Mouse (Mus musculus): ENCODE results near the gene As3mt. TPM values are rescaled to one million over a fixed set of nuclear protein-coding genes. Genes with fewer than 3 reads are reported as not detected.
"Not testable (repeated sequence)": the region's sequence is repeated elsewhere in the genome, so short reads cannot be mapped to it uniquely, and the experiment has no call there.

The As3mt gene
- polyA plus RNA-seq, 1 experiment from 2014 or later = 46.2 TPM

DNA sequence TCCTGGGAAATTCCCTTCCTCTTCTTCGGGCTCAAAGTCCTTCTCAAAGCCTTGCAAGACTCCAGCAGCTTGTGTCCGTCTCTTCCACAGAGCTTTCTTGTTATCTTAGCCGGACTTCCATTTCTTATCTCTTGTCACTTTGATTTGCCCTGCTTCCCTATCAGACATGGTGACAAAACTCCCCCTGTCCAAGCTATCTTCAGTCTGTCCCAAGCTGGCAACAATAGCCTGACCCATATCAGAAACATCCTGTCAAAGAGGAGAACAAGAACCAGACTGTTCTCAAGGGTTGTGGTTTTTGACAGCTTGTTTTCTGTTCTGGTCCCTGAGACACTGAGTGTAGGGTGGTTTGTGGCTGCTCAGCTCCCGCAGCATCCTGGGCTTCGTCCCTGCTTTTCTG, 28.0 kb downstream of the As3mt start:
- peak; percentile 76 for DNase-seq (ENCODE audit: low spot score)
- 7% methylated on average over 5 of the region's 5 CpGs for WGBS
- H3K4me3 ChIP-seq = 0 out of 2 replicates have a peak overlapping the region, but pooled peaks have one; percentile 15
- peaks cover 24% of the 10 kb centered on the region for H3K36me3 ChIP-seq
- no peaks in the 10 kb centered on the region for H3K27me3 ChIP-seq (ENCODE audit: insufficient read depth, poor library complexity, severe bottlenecking)
- peaks cover 32% of the 10 kb centered on the region for H3K4me1 ChIP-seq
- 0 out of 2 replicates have a peak overlapping the region, but pooled peaks have one; percentile 26 for H3K27ac ChIP-seq
- H3K9me3 ChIP-seq = no peaks in the 10 kb centered on the region

DNA sequence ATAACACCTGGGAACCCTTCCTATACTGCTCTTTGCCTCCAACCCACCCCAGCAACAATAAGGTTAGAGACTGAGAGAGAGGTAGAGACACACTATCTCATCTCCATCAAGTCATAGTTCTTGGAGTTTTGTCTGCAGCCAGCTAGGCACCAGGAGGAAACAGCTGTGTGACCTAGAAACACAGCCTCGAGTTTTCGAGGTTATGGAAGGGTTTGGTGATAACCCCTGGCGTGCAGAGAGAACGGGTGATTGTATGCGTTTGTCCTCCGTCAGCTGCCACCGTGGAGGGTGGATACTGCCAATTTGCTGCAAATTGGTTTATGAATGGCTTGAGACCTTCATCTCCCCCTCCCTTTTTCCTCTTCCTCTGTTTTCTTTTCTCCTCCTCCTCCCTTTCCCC, 29.8 kb downstream of the As3mt start:
- Histone ChIP-seq H3K4me1 (peaks cover 34% of the 10 kb centered on the region), H3K27ac (no peak overlapping the region), H3K9me3 (no peaks in the 10 kb centered on the region), H3K27me3 (ENCODE audit: insufficient read depth, poor library complexity, severe bottlenecking) (no peaks in the 10 kb centered on the region), H3K4me3 (no peak overlapping the region), H3K36me3 (peaks cover 21% of the 10 kb centered on the region)
- WGBS = 55% methylated on average over 7 of the region's 7 CpGs
- DNase-seq (ENCODE audit: low spot score) = no peak

DNA sequence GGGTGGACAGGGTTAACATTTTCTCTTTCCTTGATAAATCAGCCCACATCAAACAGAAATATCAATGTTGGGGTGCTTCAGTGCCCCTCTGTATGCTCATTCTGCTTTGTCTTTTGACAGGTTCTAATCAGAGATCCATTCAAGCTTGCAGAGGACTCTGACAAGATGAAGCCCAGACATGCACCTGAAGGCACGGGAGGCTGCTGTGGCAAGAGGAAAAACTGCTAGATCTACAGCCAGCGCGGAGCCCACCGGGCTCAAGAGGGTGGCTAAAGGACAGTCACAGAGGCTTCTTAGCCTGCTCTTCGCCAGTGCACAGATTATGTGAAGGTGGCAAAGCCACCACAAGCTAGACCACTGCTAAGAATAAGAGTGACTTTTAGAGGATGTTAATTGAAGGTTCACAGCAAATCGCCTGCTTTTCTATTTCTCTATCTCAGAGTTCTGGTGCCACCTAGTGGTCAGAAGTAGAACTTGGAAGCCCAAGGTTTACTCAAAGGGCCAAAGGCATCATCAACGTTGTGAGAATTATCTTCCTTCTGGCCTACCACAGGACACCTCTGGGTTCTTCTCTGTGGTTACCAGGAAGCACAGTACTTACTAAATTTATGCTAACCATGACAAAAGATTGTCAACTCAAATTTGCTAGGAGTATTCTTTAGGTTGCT, 33.2 kb downstream of the As3mt start:
- peaks cover 12% of the 10 kb centered on the region for H3K4me1 ChIP-seq
- H3K4me3 ChIP-seq = no peak overlapping the region
- no peak overlapping the region for H3K27ac ChIP-seq
- DNase-seq (ENCODE audit: low spot score) = peak; percentile 76
- 50% methylated on average over 7 of the region's 7 CpGs for WGBS
- no peaks in the 10 kb centered on the region for H3K9me3 ChIP-seq
- no peaks in the 10 kb centered on the region for H3K27me3 ChIP-seq (ENCODE audit: insufficient read depth, poor library complexity, severe bottlenecking)
- peaks cover 12% of the 10 kb centered on the region for H3K36me3 ChIP-seq

DNA sequence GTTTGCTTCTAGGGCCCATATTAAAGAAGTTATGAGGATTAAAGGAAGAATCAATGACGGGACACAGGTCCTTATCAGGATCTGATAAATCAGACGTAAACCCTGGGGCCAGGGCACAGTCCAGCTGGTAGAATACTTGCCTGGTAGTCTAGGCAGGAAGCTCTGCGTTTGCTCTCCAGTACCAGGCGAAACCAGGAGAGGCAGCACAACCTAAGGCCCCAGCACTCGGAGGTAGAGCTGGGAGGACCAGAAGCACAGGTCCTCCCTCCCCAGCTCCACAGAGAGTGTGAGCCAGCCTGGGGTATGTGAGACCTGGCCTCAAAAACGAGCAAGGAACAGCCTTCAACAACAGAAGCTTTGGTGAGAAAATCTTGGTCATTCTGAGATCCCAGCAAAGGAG, 34.3 kb downstream of the As3mt start:
- Histone ChIP-seq H3K9me3 (no peaks in the 10 kb centered on the region), H3K4me3 (no peak overlapping the region), H3K27ac (no peak overlapping the region), H3K4me1 (0 out of 2 replicates have a peak, but pooled peaks cover 11% of the 10 kb centered on the region), H3K36me3 (peaks cover 12% of the 10 kb centered on the region), H3K27me3 (ENCODE audit: insufficient read depth, poor library complexity, severe bottlenecking) (no peaks in the 10 kb centered on the region)
- DNase-seq (ENCODE audit: low spot score) = no peak
- 30% methylated on average over 6 of the region's 6 CpGs for WGBS

DNA sequence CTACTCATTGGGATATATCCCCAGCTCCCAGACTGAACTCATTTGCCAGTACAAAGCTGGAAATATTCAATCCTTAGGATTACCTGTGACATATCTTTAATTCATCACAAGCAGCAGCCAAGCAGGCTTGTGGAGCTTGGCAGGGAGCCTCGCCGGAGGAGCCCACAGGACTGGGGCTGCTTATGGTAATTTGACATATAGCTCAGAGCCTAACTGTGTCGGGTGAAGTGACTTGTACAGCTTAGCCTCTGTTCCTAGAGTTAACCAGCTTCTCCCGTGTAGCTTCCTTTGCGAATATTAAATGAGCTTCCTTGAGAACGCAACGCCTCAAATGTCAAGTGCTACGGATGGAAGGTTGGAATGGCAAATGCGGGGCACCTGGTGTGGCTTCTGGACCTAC, 37.4 kb downstream of the As3mt start:
- 78% methylated on average over 9 of the region's 9 CpGs for WGBS
- no peak for DNase-seq (ENCODE audit: low spot score)
- H3K9me3 ChIP-seq = no peaks in the 10 kb centered on the region
- no peaks in the 10 kb centered on the region for H3K27me3 ChIP-seq (ENCODE audit: insufficient read depth, poor library complexity, severe bottlenecking)
- no peak overlapping the region for H3K4me3 ChIP-seq
- H3K4me1 ChIP-seq = 0 out of 2 replicates have a peak, but pooled peaks cover 3% of the 10 kb centered on the region
- H3K27ac ChIP-seq = no peak overlapping the region
- H3K36me3 ChIP-seq = no peaks in the 10 kb centered on the region

DNA sequence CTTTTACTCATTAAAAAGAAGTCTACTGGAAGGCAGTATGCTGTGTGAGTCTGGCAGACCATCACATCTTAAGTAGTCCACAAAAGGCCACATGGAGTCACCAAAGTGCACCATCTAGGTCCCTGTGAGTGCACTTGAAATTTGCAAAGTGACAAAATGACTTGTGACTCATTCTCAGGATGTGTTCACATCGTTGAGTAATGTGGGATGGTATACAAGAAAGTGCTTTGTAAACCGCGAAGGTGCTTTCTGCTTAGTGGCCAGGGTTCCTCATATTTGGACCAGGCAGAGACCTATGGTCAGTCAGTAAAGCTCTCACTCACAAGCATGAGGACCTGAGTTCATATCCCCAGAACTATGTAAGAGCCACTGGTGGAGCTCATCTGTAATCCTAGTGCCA, 40.5 kb downstream of the As3mt start:
- 85% methylated on average over 3 of the region's 3 CpGs for WGBS

DNA sequence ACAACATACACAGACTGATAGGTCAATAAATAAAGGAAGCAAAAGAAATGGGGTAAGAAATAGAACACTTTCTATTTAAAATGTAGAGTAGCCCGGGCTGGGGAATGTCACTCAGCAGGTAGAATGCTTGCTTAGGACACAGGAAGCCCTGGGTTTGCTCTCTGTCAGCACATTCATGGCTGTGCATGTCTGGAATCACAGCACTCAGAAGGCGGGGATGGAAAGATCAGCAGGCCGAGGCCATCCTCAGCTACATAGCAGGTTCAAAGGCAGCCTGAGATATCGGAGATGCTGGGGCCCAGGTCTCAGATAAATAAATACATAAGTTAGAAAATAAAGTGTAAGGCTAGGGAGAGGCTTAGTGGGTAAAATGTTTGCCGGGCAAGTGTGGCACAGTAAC, 45.0 kb downstream of the As3mt start:
- no peaks in the 10 kb centered on the region for H3K9me3 ChIP-seq

More for the DNA sequence above, 40.5 kb downstream of the As3mt start:
- no peak for DNase-seq (ENCODE audit: low spot score)
- H3K27ac ChIP-seq = no peak overlapping the region
- H3K27me3 ChIP-seq (ENCODE audit: insufficient read depth, poor library complexity, severe bottlenecking) = no peaks in the 10 kb centered on the region
- H3K36me3 ChIP-seq = no peaks in the 10 kb centered on the region
- H3K4me3 ChIP-seq = no peak overlapping the region
- no peaks in the 10 kb centered on the region for H3K4me1 ChIP-seq
- no peaks in the 10 kb centered on the region for H3K9me3 ChIP-seq

DNA sequence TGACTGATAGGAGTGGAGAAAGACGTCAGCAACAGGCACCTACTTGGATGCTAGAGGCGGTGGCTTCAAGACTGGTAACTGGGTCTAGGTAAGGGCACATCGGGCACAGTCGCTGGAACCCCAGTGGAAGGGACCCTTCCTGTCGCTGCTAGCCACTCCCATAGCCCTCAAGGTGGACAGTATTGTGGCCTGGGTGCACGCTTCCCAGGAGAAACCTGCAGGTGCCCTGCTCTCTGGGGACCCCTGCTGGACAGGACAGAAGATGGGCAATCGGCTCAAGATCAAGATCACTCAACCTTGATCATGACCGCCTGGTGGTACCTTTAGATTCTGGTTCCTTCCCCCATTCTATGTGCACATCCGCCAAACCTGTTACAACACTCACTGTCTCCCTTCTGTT, 47.8 kb downstream of the As3mt start:
- WGBS = 51% methylated on average over 9 of the region's 9 CpGs
- H3K4me1 ChIP-seq = peaks cover 6% of the 10 kb centered on the region; the same call in 1 of the 2 replicates
- H3K36me3 ChIP-seq = no peaks in the 10 kb centered on the region
- H3K9me3 ChIP-seq = no peaks in the 10 kb centered on the region
- 0 out of 2 replicates have a peak, but pooled peaks cover 3% of the 10 kb centered on the region for H3K27me3 ChIP-seq (ENCODE audit: insufficient read depth, poor library complexity, severe bottlenecking)
- peak; percentile 73 for DNase-seq (ENCODE audit: low spot score)
- H3K27ac ChIP-seq = no peak overlapping the region
- no peak overlapping the region for H3K4me3 ChIP-seq

More for the DNA sequence above, 45.0 kb downstream of the As3mt start:
- no peaks in the 10 kb centered on the region for H3K4me1 ChIP-seq
- no peak overlapping the region for H3K4me3 ChIP-seq
- H3K27me3 ChIP-seq (ENCODE audit: insufficient read depth, poor library complexity, severe bottlenecking) = 0 out of 2 replicates have a peak, but pooled peaks cover 3% of the 10 kb centered on the region
- WGBS = 57% methylated on average over 5 of the region's 5 CpGs
- no peak overlapping the region for H3K27ac ChIP-seq
- H3K36me3 ChIP-seq = no peaks in the 10 kb centered on the region
- DNase-seq (ENCODE audit: low spot score) = peak; percentile 69

DNA sequence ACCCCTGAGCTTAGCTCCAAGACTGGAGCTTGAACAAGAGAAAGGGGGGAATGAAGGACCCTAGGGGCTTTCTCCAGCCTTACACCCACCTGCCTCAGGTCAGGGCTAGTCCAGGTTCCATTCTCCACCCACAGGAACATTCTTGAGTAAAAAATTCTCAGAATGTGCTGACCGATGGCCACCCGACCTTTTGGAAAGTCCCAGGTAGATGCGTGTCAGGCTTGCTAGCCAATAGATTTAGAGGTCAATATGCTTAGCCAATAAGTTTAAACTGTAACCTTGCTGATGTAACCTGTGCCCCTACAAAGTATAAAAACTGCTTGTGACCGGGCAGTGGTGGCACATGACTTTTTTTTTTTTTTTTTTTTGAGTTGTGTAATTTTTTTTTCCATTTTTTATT, 49.0 kb downstream of the As3mt start:
- DNase-seq (ENCODE audit: low spot score) = peak; percentile 46
- Histone ChIP-seq H3K27ac (no peak overlapping the region), H3K4me3 (no peak overlapping the region), H3K4me1 (peaks cover 12% of the 10 kb centered on the region), H3K36me3 (no peaks in the 10 kb centered on the region), H3K27me3 (ENCODE audit: insufficient read depth, poor library complexity, severe bottlenecking) (0 out of 2 replicates have a peak, but pooled peaks cover 3% of the 10 kb centered on the region), H3K9me3 (no peaks in the 10 kb centered on the region)
- 85% methylated on average over 4 of the region's 4 CpGs for WGBS

DNA sequence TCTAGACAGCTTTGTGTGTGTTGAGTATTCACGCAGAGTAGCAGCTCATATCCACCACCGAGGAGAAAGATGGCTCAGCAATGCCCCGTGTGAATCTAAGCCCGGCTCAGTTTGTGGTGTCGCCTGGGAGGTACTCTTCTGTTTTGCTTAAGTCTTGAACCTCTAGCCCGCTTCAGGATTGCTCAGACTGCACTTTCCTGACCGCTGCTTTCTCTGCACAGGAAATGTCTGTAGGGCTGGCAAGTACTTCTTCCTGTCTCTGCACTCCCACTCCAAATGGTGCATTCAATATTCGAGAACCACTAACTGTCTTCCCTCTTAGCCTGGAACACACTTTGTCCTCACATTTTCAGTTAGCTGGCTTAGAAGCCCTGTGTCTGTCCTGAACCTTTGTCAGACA, 51.8 kb downstream of the As3mt start:
- no peaks in the 10 kb centered on the region for H3K9me3 ChIP-seq
- peak; percentile 45 for DNase-seq (ENCODE audit: low spot score)
- H3K4me1 ChIP-seq = peaks cover 27% of the 10 kb centered on the region
- no peaks in the 10 kb centered on the region for H3K36me3 ChIP-seq
- H3K27ac ChIP-seq = no peak overlapping the region
- no peak overlapping the region for H3K4me3 ChIP-seq
- WGBS = 48% methylated on average over 8 of the region's 8 CpGs
- H3K27me3 ChIP-seq (ENCODE audit: insufficient read depth, poor library complexity, severe bottlenecking) = peaks cover 14% of the 10 kb centered on the region

DNA sequence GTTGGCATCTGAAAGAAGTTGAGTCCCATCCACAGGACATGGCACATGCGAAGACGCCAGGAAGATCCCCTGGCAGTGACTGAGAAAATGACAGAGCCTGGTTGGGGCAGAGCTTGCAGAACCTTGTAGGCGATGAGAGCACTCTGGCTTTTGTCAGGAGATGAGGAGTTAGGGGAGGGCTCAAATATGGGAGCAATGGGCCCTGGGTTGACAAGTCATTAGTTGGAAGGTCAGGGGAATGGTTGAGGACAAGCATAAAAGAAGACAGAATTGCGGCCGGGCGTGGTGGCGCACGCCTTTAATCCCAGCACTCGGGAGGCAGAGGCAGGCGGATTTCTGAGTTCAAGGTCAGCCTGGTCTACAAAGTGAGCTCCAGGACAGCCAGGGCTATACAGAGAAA, 52.7 kb downstream of the As3mt start:
- Histone ChIP-seq H3K27me3 (ENCODE audit: insufficient read depth, poor library complexity, severe bottlenecking) (peaks cover 13% of the 10 kb centered on the region), H3K4me1 (peaks cover 27% of the 10 kb centered on the region)
- H3K27ac ChIP-seq, H3K4me3 ChIP-seq, H3K36me3 ChIP-seq, H3K9me3 ChIP-seq: not testable (repeated sequence)
- 81% methylated on average over 10 of the region's 10 CpGs for WGBS
- DNase-seq (ENCODE audit: low spot score) = peak; percentile 50

DNA sequence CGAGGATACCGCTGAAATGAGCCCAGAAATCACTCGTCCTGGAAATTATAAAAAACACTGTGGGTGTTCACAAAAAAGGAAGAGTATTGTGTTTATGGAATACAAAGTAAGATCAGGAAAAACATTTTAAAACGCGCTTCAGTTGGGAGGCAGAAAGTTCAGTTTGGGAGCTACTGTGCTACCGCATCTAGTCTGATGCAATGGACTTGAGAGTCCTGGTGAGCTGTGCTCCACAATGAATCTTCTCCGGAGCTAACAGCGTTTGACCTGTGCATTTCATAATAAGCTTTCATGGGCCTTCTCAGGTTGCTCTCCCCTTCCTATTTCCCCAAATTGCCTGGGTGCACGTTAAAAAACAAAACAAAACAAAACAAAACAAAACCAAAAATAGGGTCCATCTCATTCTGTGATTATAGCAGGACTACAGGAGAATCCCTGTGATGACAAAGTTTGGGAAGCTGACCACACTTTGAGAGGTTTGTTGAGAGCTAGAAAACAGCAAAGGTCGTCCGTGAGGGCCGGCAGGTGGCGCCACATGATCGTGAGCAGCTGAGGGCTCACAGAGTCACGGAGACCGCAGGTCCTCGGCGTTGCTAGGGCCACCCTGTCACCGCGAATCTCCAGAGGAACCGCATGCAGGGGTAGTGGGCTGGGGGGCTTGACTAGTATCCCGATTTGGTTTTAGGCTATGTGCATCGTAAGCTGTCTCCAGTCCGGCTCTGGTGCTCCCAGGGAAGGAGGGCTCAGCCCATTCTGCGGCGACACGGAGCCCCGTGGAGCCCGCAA, 53.3 kb downstream of the As3mt start:
- H3K4me1 ChIP-seq = peaks cover 27% of the 10 kb centered on the region
- WGBS = 17% methylated on average over 29 of the region's 29 CpGs
- no peaks in the 10 kb centered on the region for H3K36me3 ChIP-seq
- DNase-seq (ENCODE audit: low spot score) = peak; percentile 92
- H3K27me3 ChIP-seq (ENCODE audit: insufficient read depth, poor library complexity, severe bottlenecking) = peaks cover 14% of the 10 kb centered on the region
- H3K27ac ChIP-seq = peak overlapping the region; percentile 73
- peak overlapping the region; percentile 90 for H3K4me3 ChIP-seq
- no peaks in the 10 kb centered on the region for H3K9me3 ChIP-seq

DNA sequence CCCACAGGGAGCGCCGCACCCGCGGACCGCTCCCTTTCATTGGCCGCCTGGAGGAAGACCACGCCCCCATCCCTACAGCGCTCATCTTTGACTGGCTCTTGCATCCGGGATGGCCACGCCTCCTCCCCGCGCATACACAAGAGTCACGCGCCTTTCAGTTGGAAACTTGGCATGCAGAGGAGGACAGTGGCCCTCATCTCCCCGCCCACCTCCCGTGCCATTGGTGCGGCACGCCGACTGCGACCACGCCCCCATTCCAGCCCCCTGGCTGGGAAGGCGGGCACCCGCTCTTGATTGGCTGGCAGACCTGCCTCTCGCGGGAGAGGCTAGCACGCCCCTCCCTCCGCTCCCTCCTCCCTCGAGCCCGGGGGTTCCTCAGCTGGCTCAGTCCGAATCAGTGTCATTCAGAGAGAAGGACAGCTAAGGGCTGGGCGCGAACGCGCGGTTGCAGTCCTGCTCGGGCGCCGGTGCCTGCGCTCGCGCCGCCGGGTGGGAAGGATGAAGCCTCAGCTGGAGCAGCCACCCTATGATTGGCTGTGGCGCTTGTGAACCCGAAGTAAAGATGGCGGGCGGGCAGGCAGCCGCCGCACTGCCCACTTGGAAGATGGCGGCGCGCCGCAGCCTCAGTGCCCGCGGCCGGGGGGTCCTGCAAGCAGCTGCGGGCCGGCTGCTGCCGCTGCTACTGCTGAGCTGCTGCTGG, 54.1 kb downstream of the As3mt start, which contains the start of gene Cnnm2:
TSS of gene Cnnm2 (plus strand) at position 350 of the 700 bp plus-strand sequence.
- peak within 1 kb of the TSS; percentile 89 for H3K27ac ChIP-seq
- H3K4me3 ChIP-seq = peak within 1 kb of the TSS; percentile 90

More for the DNA sequence above, 54.1 kb downstream of the As3mt start, which contains the start of gene Cnnm2:
- Histone ChIP-seq H3K27me3 (ENCODE audit: insufficient read depth, poor library complexity, severe bottlenecking) (peaks cover 14% of the 10 kb centered on the region), H3K36me3 (no peaks in the 10 kb centered on the region), H3K9me3 (no peaks in the 10 kb centered on the region), H3K4me1 (peaks cover 29% of the 10 kb centered on the region)
- peak; percentile 100 for DNase-seq (ENCODE audit: low spot score)
- under 1% methylated on average over 59 of the region's 59 CpGs for WGBS
